Mouse (Mus musculus): ENCODE data around the gene Dapk3.
"Not testable (repeated sequence)": the region's sequence is repeated elsewhere in the genome, so short reads cannot be mapped to it uniquely, and the experiment has no call there.

Dapk3 gene

GRCm38 (mm10) chr10:81146296-81146695, 36.5 kb upstream of the Dapk3 start:
- no peak for DNase-seq (ENCODE audit: low spot score)

GRCm38 (mm10) chr10:81151261-81151660, 31.5 kb upstream of the Dapk3 start:
- DNase-seq (ENCODE audit: low spot score) = no peak

- no peak for DNase-seq (ENCODE audit: low spot score)
Measured at GRCm38 (mm10) chr10:81152609-81153008, 30.2 kb upstream of the Dapk3 start.

- no peak for DNase-seq (ENCODE audit: low spot score)
Measured at GRCm38 (mm10) chr10:81154313-81154712, 28.5 kb upstream of the Dapk3 start.

- DNase-seq (ENCODE audit: low spot score) = no peak
Measured at GRCm38 (mm10) chr10:81154736-81155135, 28.1 kb upstream of the Dapk3 start.

- peak; percentile 68 for DNase-seq (ENCODE audit: low spot score)
Measured at GRCm38 (mm10) chr10:81161602-81162317, 21.0 kb upstream of the Dapk3 start.

- DNase-seq (ENCODE audit: low spot score) = no peak
Measured at GRCm38 (mm10) chr10:81162318-81162652, 20.5 kb upstream of the Dapk3 start.

- DNase-seq (ENCODE audit: low spot score) = no peak
Measured at GRCm38 (mm10) chr10:81165118-81165517, 17.7 kb upstream of the Dapk3 start.

GRCm38 (mm10) chr10:81167200-81168086, 15.4 kb upstream of the Dapk3 start, which contains the start of gene Pias4:
Gene Pias4, minus strand, starts transcription at chr10:81167923.
- peak; percentile 100 for DNase-seq (ENCODE audit: low spot score)

- DNase-seq (ENCODE audit: low spot score) = no peak
Measured at GRCm38 (mm10) chr10:81168087-81168431, 14.7 kb upstream of the Dapk3 start.

- peak; percentile 79 for DNase-seq (ENCODE audit: low spot score)
Measured at GRCm38 (mm10) chr10:81168521-81169244, 14.1 kb upstream of the Dapk3 start.

GRCm38 (mm10) chr10:81169411-81169900, 13.3 kb upstream of the Dapk3 start:
- DNase-seq (ENCODE audit: low spot score) = not testable (repeated sequence)

- peak; percentile 74 for DNase-seq (ENCODE audit: low spot score)
Measured at GRCm38 (mm10) chr10:81173132-81173531, 9.7 kb upstream of the Dapk3 start.

GRCm38 (mm10) chr10:81174617-81175344, 8.0 kb upstream of the Dapk3 start:
- peak; percentile 79 for DNase-seq (ENCODE audit: low spot score)

- not testable (repeated sequence) for DNase-seq (ENCODE audit: low spot score)
Measured at GRCm38 (mm10) chr10:81175345-81175701, 7.5 kb upstream of the Dapk3 start.

GRCm38 (mm10) chr10:81175936-81176465, 6.8 kb upstream of the Dapk3 start:
- no peak for DNase-seq (ENCODE audit: low spot score)

GRCm38 (mm10) chr10:81176466-81177271, 6.1 kb upstream of the Dapk3 start, which contains the start of gene Eef2:
Gene Eef2, plus strand, starts transcription at chr10:81176631.
- peak; percentile 97 for DNase-seq (ENCODE audit: low spot score)

GRCm38 (mm10) chr10:81177491-81177925, 5.3 kb upstream of the Dapk3 start:
- DNase-seq (ENCODE audit: low spot score) = no peak

- no peak for DNase-seq (ENCODE audit: low spot score)
Measured at GRCm38 (mm10) chr10:81177958-81178712, 4.7 kb upstream of the Dapk3 start.

GRCm38 (mm10) chr10:81178927-81179326, 3.9 kb upstream of the Dapk3 start:
- DNase-seq (ENCODE audit: low spot score) = no peak
